Mouse (Mus musculus): ENCODE measurements around the gene Myd88. TPM values are rescaled to one million over a fixed set of nuclear protein-coding genes. Genes with fewer than 3 reads are reported as not detected.
"Not testable (repeated sequence)": the region's sequence is repeated elsewhere in the genome, so short reads cannot be mapped to it uniquely, and the experiment has no call there.

Myd88 gene
- total and polyA plus RNA-seq, 2 experiments from 2014 or later: 5.3 to 5.8 TPM

DNA sequence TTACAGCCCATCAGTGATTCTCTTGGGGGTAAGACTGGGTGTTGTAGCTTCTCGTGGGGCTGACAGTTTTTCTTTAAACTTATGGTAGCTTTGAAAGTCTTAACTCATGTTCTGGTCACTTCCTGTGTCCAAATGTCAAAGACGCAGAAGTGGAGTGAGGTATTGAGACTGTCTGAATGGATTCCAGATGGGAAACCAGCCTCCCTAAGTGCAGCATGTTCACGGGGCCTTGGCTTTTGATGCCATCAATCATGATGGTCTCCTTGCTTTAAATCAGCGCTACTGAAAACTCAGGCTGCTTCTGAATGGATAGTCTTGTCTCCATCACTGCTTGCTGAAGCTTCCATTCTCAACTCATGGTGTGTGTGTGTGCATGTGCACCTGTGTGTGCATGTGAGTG lies 30.0 kb upstream of the Myd88 start:
- Histone ChIP-seq H3K27me3 (ENCODE audit: insufficient read depth, low read length) (no peaks in the 10 kb centered on the region), H3K36me3 (ENCODE audit: insufficient read depth) (no peaks in the 10 kb centered on the region), H3K9ac (no peak overlapping the region), H3K4me3 (ENCODE audit: low read depth, low read length) (no peak overlapping the region), H3K27ac (ENCODE audit: low read depth, low read length) (no peak overlapping the region), H3K4me1 (ENCODE audit: insufficient read depth) (no peaks in the 10 kb centered on the region), H3K4me2 (ENCODE audit: low read depth) (no peak overlapping the region), H3K9me3 (ENCODE audit: low read length) (no peaks in the 10 kb centered on the region)
- ATAC-seq: no peak
- DNase-seq: no peak
- 88% methylated on average over 4 of the region's 4 CpGs for WGBS
- no peak for TF ChIP-seq CTCF (IDR thresholded peaks at IDR 0.05; ENCODE audit: low read depth)

DNA sequence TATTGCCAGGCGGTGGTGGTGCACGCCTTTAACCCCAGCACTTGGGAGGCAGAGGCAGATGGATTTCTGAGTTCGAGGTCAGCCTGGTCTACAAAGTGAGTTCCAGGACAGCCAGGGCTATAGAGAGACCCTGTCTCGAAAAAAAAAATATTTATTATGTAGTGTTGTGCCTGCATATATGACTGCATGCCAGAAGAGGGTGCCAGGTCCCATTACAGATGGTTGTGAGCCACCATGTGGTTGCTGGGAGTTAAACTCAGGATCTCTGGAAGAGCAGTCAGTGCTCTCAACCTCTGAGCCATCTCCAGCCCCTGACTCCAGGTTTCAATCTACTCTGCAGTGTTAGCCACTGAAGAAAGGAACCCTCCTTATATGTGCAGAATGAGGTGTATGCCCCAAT lies 29.6 kb upstream of the Myd88 start:
- H3K27ac ChIP-seq (ENCODE audit: low read depth, low read length); ATAC-seq; H3K36me3 ChIP-seq (ENCODE audit: insufficient read depth); H3K4me2 ChIP-seq (ENCODE audit: low read depth); H3K4me3 ChIP-seq (ENCODE audit: low read depth, low read length); DNase-seq; H3K9me3 ChIP-seq (ENCODE audit: low read length); H3K9ac ChIP-seq; H3K4me1 ChIP-seq (ENCODE audit: insufficient read depth); H3K27me3 ChIP-seq (ENCODE audit: insufficient read depth, low read length): not testable (repeated sequence)
- TF ChIP-seq CTCF (IDR thresholded peaks at IDR 0.05; ENCODE audit: low read depth): peak; percentile 31; the same call in 1 of the 2 replicates
- WGBS: 87% methylated on average over 4 of the region's 4 CpGs

- 94% methylated on average over 3 of the region's 3 CpGs for WGBS
- H3K36me3 ChIP-seq (ENCODE audit: insufficient read depth): no peaks in the 10 kb centered on the region
- no peak overlapping the region for H3K4me2 ChIP-seq (ENCODE audit: low read depth)
- ATAC-seq (no peak), DNase-seq (no peak)
- no peaks in the 10 kb centered on the region for H3K27me3 ChIP-seq (ENCODE audit: insufficient read depth, low read length)
- no peak for TF ChIP-seq CTCF (IDR thresholded peaks at IDR 0.05; ENCODE audit: low read depth)
- no peak overlapping the region for H3K4me3 ChIP-seq (ENCODE audit: low read depth, low read length)
- H3K4me1 ChIP-seq (ENCODE audit: insufficient read depth): no peaks in the 10 kb centered on the region
- no peaks in the 10 kb centered on the region for H3K9me3 ChIP-seq (ENCODE audit: low read length)
- no peak overlapping the region for H3K27ac ChIP-seq (ENCODE audit: low read depth, low read length)
- no peak overlapping the region for H3K9ac ChIP-seq
Observed at GRCm38 (mm10) chr9:119368367-119368766, 27.2 kb upstream of the Myd88 start.

DNA sequence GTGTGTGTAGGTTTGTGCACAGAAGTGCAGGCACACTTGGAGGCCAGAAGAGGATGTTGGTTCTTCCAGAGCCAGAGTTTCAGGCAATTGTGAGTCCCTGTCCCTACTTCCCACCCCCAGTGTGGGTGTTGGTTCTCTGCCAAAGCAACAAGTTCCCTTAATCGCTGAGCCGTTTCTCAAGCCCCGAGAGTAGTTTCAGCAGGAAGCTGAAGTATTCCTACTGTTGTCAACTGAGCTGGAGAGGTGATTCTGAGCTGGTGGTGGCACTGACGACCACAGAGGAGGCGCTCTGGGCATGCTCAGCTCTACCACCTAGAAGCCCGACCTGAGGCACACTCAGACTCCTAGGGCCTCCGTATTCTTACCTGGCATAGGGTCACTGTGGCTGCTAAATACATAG lies 24.1 kb upstream of the Myd88 start, which contains the start of gene Slc22a14:
Gene Slc22a14 (minus strand): TSS at position 270 of the 400 bp plus-strand sequence.
- Histone ChIP-seq H3K4me3 (ENCODE audit: low read depth, low read length) (no peak within 1 kb of the TSS), H3K4me2 (ENCODE audit: low read depth) (no peak within 1 kb of the TSS), H3K36me3 (ENCODE audit: insufficient read depth) (no peaks in the 10 kb centered on the region), H3K4me1 (ENCODE audit: insufficient read depth) (no peaks in the 10 kb centered on the region), H3K27ac (ENCODE audit: low read depth, low read length) (no peak within 1 kb of the TSS), H3K27me3 (ENCODE audit: insufficient read depth, low read length) (no peaks in the 10 kb centered on the region), H3K9ac (no peak within 1 kb of the TSS), H3K9me3 (ENCODE audit: low read length) (no peaks in the 10 kb centered on the region)
- TF ChIP-seq CTCF (IDR thresholded peaks at IDR 0.05; ENCODE audit: low read depth): no peak
- DNase-seq (no peak), ATAC-seq (no peak)
- WGBS: 69% methylated on average over 7 of the region's 7 CpGs

- no peak overlapping the region for H3K27ac ChIP-seq (ENCODE audit: low read depth, low read length)
- H3K4me2 ChIP-seq (ENCODE audit: low read depth): no peak overlapping the region
- no peak for TF ChIP-seq CTCF (IDR thresholded peaks at IDR 0.05; ENCODE audit: low read depth)
- no peaks in the 10 kb centered on the region for H3K4me1 ChIP-seq (ENCODE audit: insufficient read depth)
- no peak for DNase-seq
- no peaks in the 10 kb centered on the region for H3K27me3 ChIP-seq (ENCODE audit: insufficient read depth, low read length)
- H3K4me3 ChIP-seq (ENCODE audit: low read depth, low read length): no peak overlapping the region
- H3K36me3 ChIP-seq (ENCODE audit: insufficient read depth): no peaks in the 10 kb centered on the region
- H3K9ac ChIP-seq: no peak overlapping the region
- WGBS: 92% methylated on average over 12 of the region's 12 CpGs
- no peaks in the 10 kb centered on the region for H3K9me3 ChIP-seq (ENCODE audit: low read length)
- no peak for ATAC-seq
Observed at GRCm38 (mm10) chr9:119363229-119363628, 22.0 kb upstream of the Myd88 start.

- ATAC-seq (no peak), DNase-seq (no peak)
- H3K9ac ChIP-seq: no peak overlapping the region
- H3K27me3 ChIP-seq (ENCODE audit: insufficient read depth, low read length): no peaks in the 10 kb centered on the region
- no peak overlapping the region for H3K4me2 ChIP-seq (ENCODE audit: low read depth)
- no peak overlapping the region for H3K27ac ChIP-seq (ENCODE audit: low read depth, low read length)
- no peaks in the 10 kb centered on the region for H3K9me3 ChIP-seq (ENCODE audit: low read length)
- TF ChIP-seq CTCF (IDR thresholded peaks at IDR 0.05; ENCODE audit: low read depth): no peak
- H3K4me3 ChIP-seq (ENCODE audit: low read depth, low read length): no peak overlapping the region
- 96% methylated on average over 5 of the region's 5 CpGs for WGBS
- H3K36me3 ChIP-seq (ENCODE audit: insufficient read depth): no peaks in the 10 kb centered on the region
- no peaks in the 10 kb centered on the region for H3K4me1 ChIP-seq (ENCODE audit: insufficient read depth)
Observed at GRCm38 (mm10) chr9:119361416-119361815, 20.2 kb upstream of the Myd88 start.

DNA sequence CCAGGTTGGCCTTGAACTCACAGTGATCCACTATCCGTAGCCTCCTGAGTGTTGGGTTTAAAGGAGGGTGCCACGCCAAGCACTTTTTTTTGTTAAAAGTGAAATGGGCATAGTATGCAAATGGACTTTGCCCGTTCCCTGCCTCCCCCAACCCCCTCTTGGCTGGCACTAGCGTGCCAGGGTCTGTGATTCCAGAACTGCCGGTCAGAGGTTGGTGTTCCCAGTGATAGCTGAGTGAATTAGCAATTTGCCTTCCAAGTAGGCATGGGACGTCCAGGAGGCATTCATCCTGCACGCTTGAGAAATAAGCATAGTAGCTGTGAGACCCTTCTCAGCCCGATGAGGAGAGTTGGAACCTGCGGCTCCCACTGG lies 16.8 kb upstream of the Myd88 start:
- H3K36me3 ChIP-seq (ENCODE audit: insufficient read depth): no peaks in the 10 kb centered on the region
- WGBS: 28% methylated on average over 9 of the region's 9 CpGs
- no peak overlapping the region for H3K27ac ChIP-seq (ENCODE audit: low read depth, low read length)
- H3K9ac ChIP-seq: no peak overlapping the region
- no peaks in the 10 kb centered on the region for H3K4me1 ChIP-seq (ENCODE audit: insufficient read depth)
- H3K9me3 ChIP-seq (ENCODE audit: low read length): no peaks in the 10 kb centered on the region
- no peaks in the 10 kb centered on the region for H3K27me3 ChIP-seq (ENCODE audit: insufficient read depth, low read length)
- DNase-seq: no peak
- H3K4me3 ChIP-seq (ENCODE audit: low read depth, low read length): peak overlapping the region; percentile 53
- H3K4me2 ChIP-seq (ENCODE audit: low read depth): peak overlapping the region; percentile 88
- no peak for TF ChIP-seq CTCF (IDR thresholded peaks at IDR 0.05; ENCODE audit: low read depth)
- ATAC-seq: 0 out of 2 replicates have a peak, but pooled peaks have one; percentile 3
